8 mouse cellular contexts compared by ENCODE assay signal in genomic region chr3:103378018-103378417, GRCm38 (mm10).
A peak's percentile ranks its signal among the peaks of the same experiment; 100 is the strongest.
DNase-seq lines count a peak whose midpoint lies in the region; ATAC-seq and TF ChIP-seq lines count a peak whose summit lies in the region.

No protein-coding gene starts in this region.

- H3K27me3 ChIP-seq in limb, embryonic 14.5 days (ENCODE audit: control insufficient read depth, insufficient read depth, low read length), result no peaks in the 10 kb centered on the region

- TF ChIP-seq POLR2A in limb, embryonic 14.5 days (IDR thresholded peaks at IDR 0.05; ENCODE audit: borderline replicate concordance, extremely low read depth, insufficient read depth, insufficient read length), result no peak

- H3K36me3 ChIP-seq in limb, embryonic 14.5 days (ENCODE audit: control insufficient read depth, insufficient read depth, low read length), result no peaks in the 10 kb centered on the region

- peak; percentile 84 for ATAC-seq in limb, embryonic 14.5 days (ENCODE audit: low FRiP score, low read depth)

- no peak overlapping the region for H3K4me2 ChIP-seq in limb, embryonic 14.5 days (replicated peaks; ENCODE audit: low read depth, low read length, severe bottlenecking)

- H3K9me3 ChIP-seq in limb, embryonic 14.5 days (ENCODE audit: control insufficient read depth, low read length), result no peaks in the 10 kb centered on the region

- no peak overlapping the region for H3K4me3 ChIP-seq in limb, embryonic 14.5 days (replicated peaks; ENCODE audit: low read length)

- H3K9ac ChIP-seq in limb, embryonic 14.5 days (ENCODE audit: low read depth, low read length, severe bottlenecking), result no peak overlapping the region

- H3K4me1 ChIP-seq in limb, embryonic 14.5 days (ENCODE audit: control insufficient read depth, insufficient read depth, low read length), result no peaks in the 10 kb centered on the region

- peak; percentile 79 for DNase-seq in layer of hippocampus, adult 9-11 months
- DNase-seq in layer of hippocampus, adult 18-20 months (ENCODE audit: low spot score in 2 of 2), result no peak
- DNase-seq in embryo, embryonic 11 days, result peak; percentile 71
- DNase-seq in limb, embryonic 14.5 days (ENCODE audit: low spot score), result peak; percentile 80
- peak; percentile 24 for DNase-seq in telencephalon, adult 2 months (ENCODE audit: low read depth, low spot score)
- DNase-seq in urinary bladder, postnatal 14 days (ENCODE audit: low spot score), result no peak
- DNase-seq in adrenal gland, postnatal 4 days (ENCODE audit: low spot score in 2 of 2), result no peak
- no peak for DNase-seq in ovary, adult 18-20 months (ENCODE audit: low spot score)

- H3K27ac ChIP-seq in limb, embryonic 14.5 days (replicated peaks; ENCODE audit: low read depth, low read length), result no peak overlapping the region

Comparison
In these comparisons a context has a peak if more than half of its experiments do, and no peak if none do; other contexts are left out.
1. DNase-seq: peak in layer of hippocampus, adult 9-11 months (single experiment), embryo, embryonic 11 days (single experiment), limb, embryonic 14.5 days (single experiment) and telencephalon, adult 2 months (single experiment); none in layer of hippocampus, adult 18-20 months (0 of 2), urinary bladder, postnatal 14 days (single experiment), adrenal gland, postnatal 4 days (0 of 2) and ovary, adult 18-20 months (single experiment).